Mouse (Mus musculus) lung, postnatal 0 days (tissue): ENCODE data around the gene Prrx1. TPM values are rescaled to one million over a fixed set of nuclear protein-coding genes. Genes with fewer than 3 reads are reported as not detected.

ENCODE experiments used
- ATAC-seq: fragments of 200-750 bp; cut with Nextera tagmentation; 2 replicates; pipeline ENCODE4 v1.8.0; 2017; ENCODE audit warnings: moderate library complexity
- DNase-seq: peaks from one replicate; pipeline ENCODE4 v3.0.0-alpha.2; 2016; ENCODE audit warnings: low spot score
- H3K27ac ChIP-seq: fragments of 300-500 bp; sonication (generic); 2 replicates; pipeline ENCODE4 v1.5.1; 2014; ENCODE audit warnings: antibody characterized with exemption, mild to moderate bottlenecking, low read length, mixed read lengths
- H3K27me3 ChIP-seq: fragments of 300-500 bp; sonication (generic); replicated peaks from 2 replicates; pipeline ENCODE4 v1.6.1; 2014; ENCODE audit warnings: low read length, mixed read lengths; ENCODE audit not compliant: insufficient read depth
- H3K36me3 ChIP-seq: fragments of 300-500 bp; sonication (generic); 2 replicates; pipeline ENCODE4 v1.6.1; 2014; ENCODE audit warnings: low read length, mixed read lengths; ENCODE audit not compliant: insufficient read depth
- H3K4me1 ChIP-seq: fragments of 300-500 bp; sonication (generic); 2 replicates; pipeline ENCODE4 v1.6.1; 2014; ENCODE audit warnings: antibody characterized with exemption, low read depth, low read length, mixed read lengths; ENCODE audit not compliant: insufficient read depth
- H3K4me2 ChIP-seq: fragments of 300-500 bp; sonication (generic); replicated peaks from 2 replicates; pipeline ENCODE4 v1.6.1; 2014; ENCODE audit warnings: low read depth, mild to moderate bottlenecking, low read length, moderate library complexity, mixed read lengths
- H3K4me3 ChIP-seq: fragments of 300-500 bp; sonication (generic); 2 replicates; pipeline ENCODE4 v1.5.1; 2014; ENCODE audit warnings: low read depth, low read length
- H3K9ac ChIP-seq: fragments of 300-500 bp; sonication (generic); replicated peaks from 2 replicates; pipeline ENCODE4 v1.6.1; 2014; ENCODE audit warnings: low read depth, mild to moderate bottlenecking
- H3K9me3 ChIP-seq: fragments of 300-500 bp; sonication (generic); 2 replicates; pipeline ENCODE4 v1.6.1; 2016; ENCODE audit warnings: low read length, mixed read lengths
- CTCF ChIP-seq: IDR thresholded peaks from 2 replicates; pipeline ENCODE4 v1.5.1; 2016; ENCODE audit warnings: antibody characterized with exemption, mild to moderate bottlenecking
- EP300 ChIP-seq: IDR thresholded peaks from 2 replicates; pipeline ENCODE4 v1.6.1; 2016; ENCODE audit warnings: antibody characterized with exemption, mild to moderate bottlenecking, control low read depth
- WGBS: fragments of 180-500 bp; shearing (Covaris S2); extraction: QIAGEN DNeasy Blood & Tissue Kit; methylation state at CpG from one replicate; pipeline ENCODE4 v1.1.7; 2014; 5-methylcytosine and 5-hydroxymethylcytosine counted together
- polyA plus RNA-seq: library from polyadenylated mRNA; unstranded; fragments of >200 nt; fragmentation: Nextera tagmentation; extraction: Ambion mirVana; gene quantifications from 2 replicates; pipeline ENCODE4 v1.2.1, GENCODE M21; 2015

Gene Prrx1
- polyA plus RNA-seq, 1 experiment from 2014 or later, result 3.6 TPM

DNA sequence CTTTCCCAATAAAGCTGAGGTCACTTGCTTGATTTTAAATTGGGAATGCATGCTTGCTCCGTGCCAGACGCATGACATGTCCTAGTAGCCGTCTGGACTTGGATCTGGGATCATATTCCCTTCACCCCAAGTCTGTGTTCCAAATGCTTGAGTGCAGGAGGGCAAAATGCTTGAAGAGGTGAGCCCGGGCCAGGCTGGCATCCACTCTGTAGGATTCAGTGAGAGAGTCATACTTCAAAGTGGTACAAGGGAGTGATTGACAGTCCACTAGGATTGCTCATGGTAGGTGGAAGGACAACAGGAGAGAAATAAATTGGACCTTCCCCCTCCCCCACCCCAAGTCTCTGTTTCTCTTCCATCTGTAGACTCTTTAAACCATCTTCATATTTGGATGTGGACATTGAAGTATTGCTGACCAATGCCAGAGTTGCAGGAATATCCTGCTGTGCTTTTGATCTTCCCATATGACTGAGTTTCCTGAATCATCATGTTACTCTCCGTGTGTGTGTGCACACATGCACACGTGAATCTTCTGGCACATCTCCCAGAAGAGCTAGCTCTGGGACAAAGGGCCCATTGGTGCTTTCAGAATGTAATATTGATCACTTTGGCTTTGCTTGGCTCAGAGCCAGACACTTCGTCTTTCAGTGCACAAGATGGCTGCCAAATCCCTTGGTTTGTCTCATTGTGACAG lies 25.2 kb upstream of the Prrx1 start:
- ATAC-seq (no peak), DNase-seq (no peak)
- no peaks in the 10 kb centered on the region for H3K4me1 ChIP-seq
- no peaks in the 10 kb centered on the region for H3K27me3 ChIP-seq
- H3K4me2 ChIP-seq, result no peak overlapping the region
- H3K9me3 ChIP-seq, result no peaks in the 10 kb centered on the region
- 62% methylated on average over 7 of the region's 7 CpGs for WGBS
- H3K36me3 ChIP-seq, result no peaks in the 10 kb centered on the region
- no peak overlapping the region for H3K9ac ChIP-seq
- no peak overlapping the region for H3K27ac ChIP-seq
- no peak overlapping the region for H3K4me3 ChIP-seq
- no peak for TF ChIP-seq EP300
- no peak for TF ChIP-seq CTCF

DNA sequence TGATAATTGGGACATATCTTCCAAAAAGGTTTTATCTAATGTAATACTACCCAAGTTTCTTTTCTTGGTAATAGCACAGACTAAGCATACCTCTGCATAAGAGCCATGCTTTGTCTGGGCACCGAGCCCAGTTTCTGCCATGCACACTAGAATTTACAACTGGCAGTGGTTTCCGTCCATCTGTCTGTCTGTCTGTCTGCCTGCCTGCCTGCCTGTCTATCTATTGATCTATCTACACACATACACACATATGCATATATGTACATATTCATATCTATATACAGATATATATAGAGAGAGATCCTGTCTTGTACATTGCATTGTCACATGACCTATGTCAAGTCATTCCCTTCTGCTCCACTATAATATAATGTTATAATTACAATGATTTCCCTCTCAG lies 24.3 kb upstream of the Prrx1 start:
- H3K4me1 ChIP-seq, result no peaks in the 10 kb centered on the region
- H3K9ac ChIP-seq, result no peak overlapping the region
- TF ChIP-seq CTCF (no peak), EP300 (no peak)
- H3K9me3 ChIP-seq, result no peaks in the 10 kb centered on the region
- DNase-seq, result no peak
- no peaks in the 10 kb centered on the region for H3K27me3 ChIP-seq
- H3K27ac ChIP-seq, result no peak overlapping the region
- H3K4me2 ChIP-seq, result no peak overlapping the region
- no peak for ATAC-seq
- 79% methylated on average over 2 of the region's 2 CpGs for WGBS
- H3K4me3 ChIP-seq, result no peak overlapping the region
- no peaks in the 10 kb centered on the region for H3K36me3 ChIP-seq

DNA sequence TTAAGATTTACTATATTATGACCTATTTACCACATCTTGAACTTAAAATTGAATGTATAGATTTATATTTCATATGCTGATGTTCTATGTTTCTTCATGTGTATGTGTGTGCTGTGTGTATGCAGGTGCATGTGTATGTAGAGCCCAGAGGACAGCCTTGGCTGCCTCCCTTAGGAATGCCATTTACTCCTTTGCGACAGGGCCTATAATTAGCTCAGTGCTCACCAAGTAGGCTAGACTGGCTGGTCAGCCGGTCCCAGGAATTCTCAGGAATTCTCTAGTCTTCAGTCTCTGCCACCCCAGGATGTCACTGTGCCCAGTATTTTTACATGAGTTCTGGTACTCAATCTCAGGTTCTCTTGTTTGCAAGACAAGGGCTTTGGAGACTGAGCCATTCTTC lies 13.8 kb upstream of the Prrx1 start:
- Histone ChIP-seq H3K4me1 (no peaks in the 10 kb centered on the region), H3K4me3 (no peak overlapping the region), H3K27me3 (no peaks in the 10 kb centered on the region), H3K9ac (no peak overlapping the region), H3K9me3 (no peaks in the 10 kb centered on the region), H3K36me3 (no peaks in the 10 kb centered on the region), H3K4me2 (no peak overlapping the region), H3K27ac (no peak overlapping the region)
- ATAC-seq (no peak), DNase-seq (no peak)
- TF ChIP-seq CTCF (no peak), EP300 (no peak)
- WGBS, result 66% methylated on average over 2 of the region's 2 CpGs

DNA sequence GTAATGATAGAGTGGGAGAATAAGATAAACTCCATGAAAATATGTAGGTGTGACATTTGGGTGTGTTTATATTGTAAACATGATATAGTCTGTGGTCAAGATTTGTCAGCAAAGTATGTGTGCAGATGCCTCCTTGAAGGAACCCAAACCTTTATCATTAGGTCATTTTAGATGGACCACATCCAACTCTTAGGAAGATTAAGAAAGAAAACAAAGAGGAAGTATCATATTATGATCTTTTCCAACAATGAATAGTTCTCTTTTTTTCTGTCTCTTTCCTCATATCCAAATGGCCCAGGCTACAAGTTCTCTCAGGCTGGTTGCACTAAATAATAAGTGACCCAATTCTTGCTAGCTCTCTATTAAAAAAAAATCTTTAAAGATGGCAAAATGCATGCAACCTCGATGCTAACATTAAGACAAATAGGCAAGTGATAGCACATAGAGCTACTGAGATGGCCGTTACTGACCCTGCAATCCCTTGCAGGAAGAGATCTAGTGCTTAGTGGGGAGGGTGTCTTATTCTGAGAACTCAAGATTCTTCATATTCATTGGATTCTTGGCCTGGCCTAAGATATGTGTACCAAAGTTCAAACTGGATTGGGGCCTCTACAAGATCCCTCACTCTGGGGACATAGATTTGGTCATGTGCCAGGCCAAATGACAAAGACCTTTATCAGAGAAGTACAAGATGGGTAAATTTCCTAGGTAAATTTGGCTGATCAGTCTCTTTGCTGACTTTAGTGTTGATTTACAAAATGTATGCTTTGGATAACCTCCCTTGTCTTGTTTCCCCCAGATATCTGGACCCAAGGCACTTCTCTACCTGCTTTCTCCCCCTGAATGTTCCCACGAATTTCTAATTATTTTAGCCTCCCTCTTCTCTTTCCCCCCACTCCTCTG lies 6.4 kb upstream of the Prrx1 start:
- TF ChIP-seq CTCF, result no peak
- TF ChIP-seq EP300, result no peak
- no peak overlapping the region for H3K27ac ChIP-seq
- ATAC-seq (no peak), DNase-seq (no peak)
- peaks cover 6% of the 10 kb centered on the region; the same call in 1 of the 2 replicates for H3K27me3 ChIP-seq
- no peaks in the 10 kb centered on the region for H3K9me3 ChIP-seq
- H3K9ac ChIP-seq, result no peak overlapping the region
- H3K4me1 ChIP-seq, result no peaks in the 10 kb centered on the region
- H3K4me3 ChIP-seq, result no peak overlapping the region
- H3K4me2 ChIP-seq, result no peak overlapping the region
- 51% methylated on average over 3 of the region's 3 CpGs for WGBS
- H3K36me3 ChIP-seq, result no peaks in the 10 kb centered on the region

DNA sequence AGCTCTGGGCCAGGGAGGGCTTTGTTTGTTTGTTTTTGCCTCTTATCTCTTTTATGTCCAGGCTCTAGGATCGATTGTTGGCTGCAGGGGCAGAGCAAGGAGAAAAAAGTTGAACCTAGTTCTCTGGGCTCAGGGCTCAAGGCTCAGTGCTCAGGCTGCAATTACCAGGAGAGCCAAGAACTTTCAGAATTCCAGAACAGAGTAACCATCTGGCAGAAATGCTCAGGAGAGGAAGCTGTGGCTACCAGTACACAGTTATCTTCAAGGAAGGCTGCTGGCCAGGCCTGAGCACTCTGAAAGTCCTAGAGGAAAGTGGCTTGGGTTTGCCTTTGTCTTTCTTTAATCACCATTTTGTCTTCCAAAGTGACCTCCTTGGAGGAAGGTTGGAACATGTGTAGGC lies 3.4 kb upstream of the Prrx1 start:
- DNase-seq, result no peak
- no peaks in the 10 kb centered on the region for H3K9me3 ChIP-seq
- peaks cover 11% of the 10 kb centered on the region; the same call in 1 of the 2 replicates for H3K27me3 ChIP-seq
- H3K27ac ChIP-seq, result no peak overlapping the region
- H3K9ac ChIP-seq, result no peak overlapping the region
- 7% methylated on average over 1 of the region's 1 CpGs for WGBS
- no peak for TF ChIP-seq EP300
- H3K4me2 ChIP-seq, result no peak overlapping the region
- ATAC-seq, result no peak
- H3K36me3 ChIP-seq, result no peaks in the 10 kb centered on the region
- no peaks in the 10 kb centered on the region for H3K4me1 ChIP-seq
- H3K4me3 ChIP-seq, result no peak overlapping the region

DNA sequence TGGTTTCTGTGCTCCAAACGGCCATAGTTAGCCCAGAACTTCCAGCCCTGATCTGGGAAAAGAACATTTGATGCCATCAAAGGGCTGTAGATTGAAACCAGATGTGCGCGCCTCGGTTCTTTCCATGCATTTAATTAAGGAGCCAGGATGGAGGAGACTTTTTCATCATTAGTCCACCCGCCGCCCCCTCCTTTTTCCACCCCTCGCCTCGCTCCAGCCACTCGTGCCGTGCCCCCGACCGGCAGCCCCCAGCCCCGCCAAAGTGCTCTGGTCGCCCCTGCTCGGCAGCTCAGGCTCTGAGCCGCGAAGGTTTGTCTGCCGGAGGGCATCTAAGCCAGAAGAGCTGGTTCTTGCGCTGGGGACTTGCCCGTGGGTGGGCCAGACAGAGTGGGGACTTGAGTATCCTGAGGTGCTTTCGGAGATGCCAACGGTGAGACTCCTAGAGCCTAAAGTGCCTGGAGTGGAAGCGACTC lies 1.4 kb upstream of the Prrx1 start:
- H3K9ac ChIP-seq, result no peak overlapping the region
- no peak overlapping the region for H3K27ac ChIP-seq
- ATAC-seq (no peak), DNase-seq (no peak)
- H3K36me3 ChIP-seq, result no peaks in the 10 kb centered on the region
- H3K4me2 ChIP-seq, result peak overlapping the region; percentile 83; the same call in 1 of the 2 replicates
- H3K4me1 ChIP-seq, result no peaks in the 10 kb centered on the region
- H3K9me3 ChIP-seq, result no peaks in the 10 kb centered on the region
- 4% methylated on average over 23 of the region's 23 CpGs for WGBS
- TF ChIP-seq CTCF (no peak), EP300 (no peak)
- H3K4me3 ChIP-seq, result no peak overlapping the region; the same call in 1 of the 2 replicates
- H3K27me3 ChIP-seq, result peaks cover 23% of the 10 kb centered on the region; the same call in 1 of the 2 replicates
